Mouse (Mus musculus) stomach, embryonic 16.5 days (tissue): ENCODE measurements around the gene Plcxd3. TPM values are rescaled to one million over a fixed set of nuclear protein-coding genes. Genes with fewer than 3 reads are reported as not detected.

Source experiments
- ATAC-seq: fragments of 200-750 bp; cut with Nextera tagmentation; 2 replicates; pipeline ENCODE4 v1.8.0; 2017; ENCODE audit warnings: moderate number of reproducible peaks, moderate TSS enrichment; ENCODE audit not compliant: insufficient read depth, low FRiP score
- H3K27ac ChIP-seq: fragments of 300-500 bp; sonication (generic); 2 replicates; pipeline ENCODE4 v1.5.1; 2014; ENCODE audit warnings: low read length
- H3K27me3 ChIP-seq: fragments of 300-500 bp; sonication (generic); 2 replicates; pipeline ENCODE4 v1.6.1; 2014; ENCODE audit warnings: low read length, control low read depth, mixed read lengths; ENCODE audit not compliant: control insufficient read depth, insufficient read depth
- H3K36me3 ChIP-seq: fragments of 300-500 bp; sonication (generic); 2 replicates; pipeline ENCODE4 v1.6.1; 2014; ENCODE audit warnings: low read length; ENCODE audit not compliant: control insufficient read depth, insufficient read depth
- H3K4me1 ChIP-seq: fragments of 300-500 bp; sonication (generic); 2 replicates; pipeline ENCODE4 v1.6.1; 2014; ENCODE audit warnings: low read length, control low read depth, mixed read lengths; ENCODE audit not compliant: control insufficient read depth, insufficient read depth
- H3K4me2 ChIP-seq: fragments of 300-500 bp; sonication (generic); 2 replicates; pipeline ENCODE4 v1.6.1; 2014; ENCODE audit warnings: low read depth, low read length, mixed read lengths
- H3K4me3 ChIP-seq: fragments of 300-500 bp; sonication (generic); replicated peaks from 2 replicates; pipeline ENCODE4 v1.5.1; 2014; ENCODE audit warnings: mild to moderate bottlenecking, low read length
- H3K9ac ChIP-seq: fragments of 300-500 bp; sonication (generic); 2 replicates; pipeline ENCODE4 v1.6.1; 2014; ENCODE audit warnings: low read length
- H3K9me3 ChIP-seq: fragments of 300-500 bp; sonication (generic); replicated peaks from 2 replicates; pipeline ENCODE4 v1.6.1; 2016; ENCODE audit warnings: low read length, control low read depth; ENCODE audit not compliant: control insufficient read depth
- WGBS: fragments of 180-500 bp; shearing (Covaris S2); extraction: QIAGEN DNeasy Blood & Tissue Kit; methylation state at CpG from one replicate; pipeline ENCODE4 v1.1.7; 2014; 5-methylcytosine and 5-hydroxymethylcytosine counted together
- polyA plus RNA-seq: library from polyadenylated mRNA; unstranded; fragments of >200 nt; fragmentation: Nextera tagmentation; extraction: Ambion mirVana; gene quantifications from 2 replicates; pipeline ENCODE4 v1.2.1, GENCODE M21; 2015

Gene Plcxd3
- 2.9 and 3.1 TPM in 2 replicates for polyA plus RNA-seq

GRCm38 (mm10) chr15:4375423-4376220 is at the start of gene Plcxd3:
Gene Plcxd3 (plus strand): TSS chr15:4375491.
- Histone ChIP-seq H3K4me2 (peak within 1 kb of the TSS; percentile 60), H3K9ac (peak within 1 kb of the TSS; percentile 5; the same call in 1 of the 2 replicates), H3K36me3 (no peaks in the 10 kb centered on the region), H3K27me3 (peaks cover 11% of the 10 kb centered on the region), H3K9me3 (no peaks in the 10 kb centered on the region), H3K27ac (no peak within 1 kb of the TSS), H3K4me3 (peak within 1 kb of the TSS; percentile 38), H3K4me1 (no peaks in the 10 kb centered on the region)
- 1% methylated on average over 33 of the region's 33 CpGs for WGBS
- ATAC-seq, result peak; percentile 29; the same call in 1 of the 2 replicates

DNA sequence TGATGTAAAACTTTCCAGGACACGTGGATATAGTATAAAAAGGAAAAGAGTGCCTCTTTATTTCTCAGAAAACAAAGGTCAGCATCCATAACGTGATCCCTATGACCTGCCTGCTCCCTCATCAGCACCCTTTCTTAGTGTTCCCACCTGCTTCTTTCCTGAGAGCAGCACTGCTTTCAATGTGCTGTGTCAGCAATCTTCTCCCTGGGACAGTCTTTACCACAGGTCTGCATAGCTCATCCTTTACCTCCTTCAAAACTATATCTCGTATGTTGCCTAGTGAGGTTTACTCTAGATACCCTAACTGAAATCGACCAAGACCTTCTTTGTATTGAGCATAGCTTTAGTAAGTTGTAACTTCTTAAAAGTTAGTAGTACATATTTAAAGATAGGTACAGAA is 43.4 kb upstream of the Plcxd3 start:
- H3K36me3 ChIP-seq, result no peaks in the 10 kb centered on the region
- H3K27me3 ChIP-seq, result no peaks in the 10 kb centered on the region
- no peaks in the 10 kb centered on the region for H3K9me3 ChIP-seq
- H3K4me1 ChIP-seq, result no peaks in the 10 kb centered on the region
- H3K9ac ChIP-seq, result no peak overlapping the region
- ATAC-seq, result no peak
- H3K4me3 ChIP-seq, result no peak overlapping the region
- 75% methylated on average over 4 of the region's 4 CpGs for WGBS
- H3K4me2 ChIP-seq, result no peak overlapping the region
- no peak overlapping the region for H3K27ac ChIP-seq

- Histone ChIP-seq H3K4me1 (no peaks in the 10 kb centered on the region), H3K27me3 (no peaks in the 10 kb centered on the region), H3K9me3 (no peaks in the 10 kb centered on the region), H3K4me2 (no peak overlapping the region), H3K36me3 (no peaks in the 10 kb centered on the region), H3K9ac (no peak overlapping the region), H3K4me3 (no peak overlapping the region), H3K27ac (no peak overlapping the region)
- ATAC-seq, result no peak
- 31% methylated on average over 4 of the region's 4 CpGs for WGBS
These were observed 33.7 kb upstream of the Plcxd3 start for GRCm38 (mm10) chr15:4341620-4342019.

DNA sequence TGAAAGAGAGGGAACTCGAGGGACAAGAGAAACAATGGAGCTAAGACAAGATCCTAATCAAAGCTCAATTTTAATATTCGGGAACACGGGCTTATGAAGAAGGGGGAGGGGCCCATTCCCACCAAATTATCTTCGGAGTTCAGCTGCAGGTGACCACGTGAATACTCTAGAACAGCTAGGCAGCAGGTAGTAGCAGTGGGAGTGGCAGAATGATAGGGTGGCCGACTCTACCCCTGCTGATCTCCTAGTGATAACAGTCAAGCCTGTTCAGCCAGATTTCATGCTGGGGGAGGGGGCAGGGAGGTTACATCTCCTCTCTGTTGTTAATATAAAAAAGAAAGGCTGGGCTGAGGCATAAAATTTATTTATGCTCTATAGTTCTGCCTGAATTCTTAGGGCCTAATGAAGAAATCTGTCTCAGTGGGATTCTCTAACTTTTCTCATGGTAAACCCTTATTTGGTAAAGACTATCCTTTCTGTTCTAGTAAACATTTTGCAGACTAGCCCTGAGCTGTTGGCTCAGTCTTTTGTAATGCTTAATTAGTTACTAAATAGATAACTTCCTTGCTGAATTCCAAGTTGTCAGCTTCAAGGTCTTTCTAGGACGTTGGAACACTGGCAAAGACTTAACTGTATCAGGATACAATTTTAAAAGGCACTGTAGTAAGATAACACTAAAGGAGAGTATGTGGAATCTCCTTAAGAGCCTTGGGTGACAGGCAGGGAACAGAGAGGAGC is 26.3 kb upstream of the Plcxd3 start:
- no peak for ATAC-seq
- 24% methylated on average over 7 of the region's 7 CpGs for WGBS
- no peak overlapping the region for H3K4me2 ChIP-seq

GRCm38 (mm10) chr15:4356397-4356796 is 18.9 kb upstream of the Plcxd3 start:
- Histone ChIP-seq H3K9ac (no peak overlapping the region), H3K9me3 (no peaks in the 10 kb centered on the region), H3K4me3 (no peak overlapping the region), H3K27me3 (no peaks in the 10 kb centered on the region), H3K4me1 (no peaks in the 10 kb centered on the region), H3K4me2 (no peak overlapping the region), H3K36me3 (no peaks in the 10 kb centered on the region), H3K27ac (no peak overlapping the region)
- no peak for ATAC-seq
- 75% methylated on average over 11 of the region's 11 CpGs for WGBS

More for the DNA sequence above, 26.3 kb upstream of the Plcxd3 start:
- H3K27me3 ChIP-seq, result no peaks in the 10 kb centered on the region
- no peaks in the 10 kb centered on the region for H3K9me3 ChIP-seq
- no peak overlapping the region for H3K27ac ChIP-seq
- no peak overlapping the region for H3K9ac ChIP-seq
- H3K4me1 ChIP-seq, result no peaks in the 10 kb centered on the region
- no peaks in the 10 kb centered on the region for H3K36me3 ChIP-seq
- no peak overlapping the region for H3K4me3 ChIP-seq

- no peak overlapping the region for H3K9ac ChIP-seq
- ATAC-seq, result no peak
- no peak overlapping the region for H3K27ac ChIP-seq
- H3K36me3 ChIP-seq, result no peaks in the 10 kb centered on the region
- H3K4me3 ChIP-seq, result no peak overlapping the region
- no peaks in the 10 kb centered on the region for H3K9me3 ChIP-seq
- no peak overlapping the region for H3K4me2 ChIP-seq
- no peaks in the 10 kb centered on the region for H3K4me1 ChIP-seq
- no peaks in the 10 kb centered on the region for H3K27me3 ChIP-seq
- WGBS, result 81% methylated on average over 4 of the region's 4 CpGs
These were observed 17.6 kb upstream of the Plcxd3 start for GRCm38 (mm10) chr15:4357706-4358105.

GRCm38 (mm10) chr15:4367801-4368200 is 7.5 kb upstream of the Plcxd3 start:
- H3K27me3 ChIP-seq, result no peaks in the 10 kb centered on the region
- no peak overlapping the region for H3K4me3 ChIP-seq
- no peaks in the 10 kb centered on the region for H3K4me1 ChIP-seq
- no peak for ATAC-seq
- no peaks in the 10 kb centered on the region for H3K9me3 ChIP-seq
- no peaks in the 10 kb centered on the region for H3K36me3 ChIP-seq
- H3K9ac ChIP-seq, result no peak overlapping the region
- H3K27ac ChIP-seq, result no peak overlapping the region
- H3K4me2 ChIP-seq, result no peak overlapping the region
- WGBS, result 48% methylated on average over 2 of the region's 2 CpGs

- no peak overlapping the region for H3K4me3 ChIP-seq
- no peak overlapping the region for H3K4me2 ChIP-seq
- ATAC-seq, result no peak
- no peaks in the 10 kb centered on the region for H3K36me3 ChIP-seq
- no peaks in the 10 kb centered on the region for H3K9me3 ChIP-seq
- peaks cover 11% of the 10 kb centered on the region for H3K27me3 ChIP-seq
- H3K4me1 ChIP-seq, result no peaks in the 10 kb centered on the region
- H3K9ac ChIP-seq, result no peak overlapping the region
- WGBS, result 64% methylated on average over 6 of the region's 6 CpGs
- H3K27ac ChIP-seq, result no peak overlapping the region
These were observed 769 bp upstream of the Plcxd3 start for GRCm38 (mm10) chr15:4374453-4374990.

- no peak overlapping the region for H3K27ac ChIP-seq
- H3K4me3 ChIP-seq, result peak overlapping the region; percentile 38
- no peaks in the 10 kb centered on the region for H3K4me1 ChIP-seq
- H3K9ac ChIP-seq, result no peak overlapping the region
- H3K4me2 ChIP-seq, result peak overlapping the region; percentile 60
- no peaks in the 10 kb centered on the region for H3K36me3 ChIP-seq
- 19% methylated on average over 6 of the region's 6 CpGs for WGBS
- ATAC-seq, result no peak
- no peaks in the 10 kb centered on the region for H3K9me3 ChIP-seq
- H3K27me3 ChIP-seq, result peaks cover 11% of the 10 kb centered on the region
These were observed 264 bp upstream of the Plcxd3 start for GRCm38 (mm10) chr15:4375031-4375422.
